Mouse (Mus musculus) ES-Bruce4 (cell line): ENCODE measurements at regions not wholly inside any gene's neighbourhood (a gene's known extent, or its start where the extent isn't known, plus 50 kb on each side); places are given as distances from the start of the nearest gene placed in this dataset.

ENCODE experiments used
- CTCF ChIP-seq: IDR thresholded peaks from one replicate; pipeline ENCODE4 v1.8.1; 2011; ENCODE audit warnings: low read depth, low read length
- POLR2A ChIP-seq: IDR thresholded peaks from one replicate; pipeline ENCODE4 v1.8.1; 2011; ENCODE audit warnings: low read length; ENCODE audit not compliant: insufficient read depth

- no peak for TF ChIP-seq POLR2A
- no peak for TF ChIP-seq CTCF
Measured at GRCm38 (mm10) chr7:40563447-40564118, 334.5 kb upstream of the Vstm2b start.
